Mouse (Mus musculus): ENCODE data around the gene Nup107. TPM values are rescaled to one million over a fixed set of nuclear protein-coding genes. Genes with fewer than 3 reads are reported as not detected.
"Not testable (repeated sequence)": the region's sequence is repeated elsewhere in the genome, so short reads cannot be mapped to it uniquely, and the experiment has no call there.

Gene Nup107
- total RNA-seq, 2 experiments from 2014 or later: 85.6 to 111 TPM

DNA sequence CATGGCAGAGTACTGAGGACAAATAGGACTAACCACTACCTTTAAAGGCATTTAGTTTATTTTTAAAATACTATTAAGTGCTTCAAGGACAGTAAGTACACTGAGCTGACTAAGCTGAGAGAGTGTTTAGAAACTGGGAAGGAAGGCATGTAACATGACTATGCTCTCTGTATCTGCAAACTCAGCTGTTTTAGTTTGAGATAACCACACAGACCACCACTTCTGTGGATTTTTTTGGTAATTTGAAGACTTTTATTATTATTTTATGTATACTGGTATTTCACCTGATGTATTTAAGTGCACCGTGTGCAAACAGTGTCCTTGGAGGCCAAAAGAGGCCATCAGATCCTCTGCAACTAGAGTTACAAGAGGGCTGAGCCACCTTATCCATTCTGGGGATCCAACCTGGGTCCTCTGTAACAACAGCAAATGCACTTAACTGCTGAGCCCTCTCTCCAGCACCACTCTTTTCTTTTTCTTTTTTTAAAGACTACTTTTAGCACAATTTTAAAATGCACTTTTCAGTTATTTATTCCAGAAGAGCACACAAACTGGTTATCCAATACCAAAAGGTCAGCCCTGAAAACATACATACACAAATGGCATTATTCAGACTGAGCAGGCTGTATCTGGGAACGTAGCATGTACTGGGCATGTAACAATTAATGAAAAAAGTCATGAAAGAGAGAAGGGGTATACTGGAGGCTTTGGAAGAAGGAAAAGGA lies 85.2 kb downstream of the Nup107 start:
- ATAC-seq (replicated peaks; ENCODE audit: poor library complexity): no peak

DNA sequence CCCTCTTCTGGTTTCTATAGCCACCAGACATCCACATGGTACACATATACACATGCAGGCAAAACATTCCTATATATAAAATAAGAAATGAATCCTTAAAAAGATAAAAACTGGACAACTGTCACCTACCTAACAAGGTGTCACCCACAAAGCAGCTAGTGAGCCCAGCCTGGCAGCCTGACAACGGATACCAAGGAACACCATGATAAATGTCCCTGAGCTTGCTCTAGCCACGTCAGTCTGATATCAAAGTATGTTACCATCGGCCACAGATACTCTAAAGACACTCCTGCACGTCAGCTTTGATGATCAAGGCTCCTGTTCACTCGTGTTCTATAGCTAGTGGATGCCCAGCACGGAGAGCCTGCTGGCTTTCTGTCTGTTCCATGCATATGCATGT lies 86.1 kb downstream of the Nup107 start:
- ATAC-seq (replicated peaks; ENCODE audit: poor library complexity): no peak

DNA sequence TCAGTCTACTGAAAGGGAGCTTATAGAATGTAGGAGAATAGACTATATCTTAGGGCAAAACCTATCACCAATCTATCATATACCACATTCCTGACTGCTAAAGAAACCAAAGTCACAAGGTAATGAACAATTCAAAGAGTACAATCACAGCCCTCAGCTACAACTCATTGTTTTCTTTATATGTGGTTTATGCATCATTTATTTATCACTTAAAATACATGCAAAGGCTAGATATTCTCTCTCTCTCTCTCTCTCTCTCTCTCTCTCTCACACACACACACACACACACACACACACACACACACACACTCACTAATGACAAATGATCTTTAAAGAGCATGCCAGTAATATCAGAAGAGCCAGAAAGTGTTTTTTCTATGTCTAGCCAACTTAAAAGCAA lies 86.7 kb downstream of the Nup107 start:
- ATAC-seq (replicated peaks; ENCODE audit: poor library complexity): no peak

DNA sequence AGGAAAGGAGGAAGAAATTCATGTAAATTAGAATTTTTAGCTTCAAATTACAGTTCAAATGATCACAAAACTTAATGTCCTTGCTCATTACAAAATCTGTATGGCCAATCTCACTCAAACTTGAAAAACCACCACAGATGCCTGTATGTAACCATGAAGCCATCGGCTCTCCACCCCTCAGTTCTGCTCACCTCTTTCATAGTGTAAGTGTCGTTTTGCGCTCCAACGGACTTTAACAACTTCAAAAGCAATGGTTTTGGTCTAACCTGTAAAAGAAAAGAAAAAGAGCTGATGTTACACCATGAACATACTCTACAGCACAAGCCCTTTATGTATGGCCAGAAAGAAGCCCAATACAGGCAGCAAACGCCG lies 87.6 kb downstream of the Nup107 start:
- no peak for ATAC-seq (replicated peaks; ENCODE audit: poor library complexity)

DNA sequence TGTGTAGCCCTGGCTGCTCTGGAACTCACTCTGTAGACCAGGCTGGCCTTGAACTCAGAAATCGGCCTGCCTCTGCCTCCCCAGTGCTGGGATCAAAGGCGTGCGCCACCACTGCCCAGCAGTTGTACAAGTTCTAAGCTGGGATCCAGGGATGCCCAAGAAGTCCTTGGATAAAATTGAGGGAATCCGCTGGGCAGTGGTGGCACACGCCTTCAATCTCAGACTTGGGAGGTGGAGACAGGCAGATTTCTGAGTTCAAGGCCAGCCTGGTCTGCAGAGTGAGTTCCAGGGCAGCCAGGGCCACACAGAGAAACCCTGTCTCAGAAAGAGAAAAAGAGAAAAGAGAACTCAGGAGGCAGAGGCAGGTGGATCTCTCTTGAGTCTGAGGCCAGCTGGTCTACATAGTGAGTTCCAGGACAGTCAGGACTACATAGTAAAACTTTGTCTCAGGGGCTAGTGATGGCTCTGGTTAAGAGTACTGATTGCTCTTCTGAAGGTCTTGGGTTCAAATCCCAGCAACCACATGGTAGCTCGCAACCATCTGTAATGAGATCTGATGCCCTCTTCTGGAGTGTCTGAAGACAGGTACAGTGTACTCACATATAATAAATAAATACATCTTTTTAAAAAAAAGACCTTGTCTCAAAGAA lies 88.1 kb downstream of the Nup107 start:
- ATAC-seq (replicated peaks; ENCODE audit: poor library complexity): not testable (repeated sequence)

DNA sequence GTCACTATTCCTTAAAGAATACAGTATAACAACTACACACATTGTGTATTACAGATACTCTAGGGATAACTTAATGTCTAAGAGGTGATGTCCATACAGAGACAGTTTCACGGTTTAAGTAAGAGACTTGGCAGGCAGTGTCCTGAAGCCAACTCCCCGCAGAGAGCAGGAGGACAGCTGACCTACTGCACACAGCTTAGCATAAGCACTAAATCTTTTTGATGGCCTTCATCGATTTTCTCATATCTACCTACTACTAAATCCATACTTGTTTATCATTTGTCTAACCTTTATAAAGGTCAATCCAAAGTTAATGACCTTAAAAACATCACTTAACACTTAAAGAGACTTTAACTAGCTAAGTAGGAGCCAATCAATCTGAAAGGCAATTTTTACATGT lies 89.0 kb downstream of the Nup107 start:
- no peak for ATAC-seq (replicated peaks; ENCODE audit: poor library complexity)

DNA sequence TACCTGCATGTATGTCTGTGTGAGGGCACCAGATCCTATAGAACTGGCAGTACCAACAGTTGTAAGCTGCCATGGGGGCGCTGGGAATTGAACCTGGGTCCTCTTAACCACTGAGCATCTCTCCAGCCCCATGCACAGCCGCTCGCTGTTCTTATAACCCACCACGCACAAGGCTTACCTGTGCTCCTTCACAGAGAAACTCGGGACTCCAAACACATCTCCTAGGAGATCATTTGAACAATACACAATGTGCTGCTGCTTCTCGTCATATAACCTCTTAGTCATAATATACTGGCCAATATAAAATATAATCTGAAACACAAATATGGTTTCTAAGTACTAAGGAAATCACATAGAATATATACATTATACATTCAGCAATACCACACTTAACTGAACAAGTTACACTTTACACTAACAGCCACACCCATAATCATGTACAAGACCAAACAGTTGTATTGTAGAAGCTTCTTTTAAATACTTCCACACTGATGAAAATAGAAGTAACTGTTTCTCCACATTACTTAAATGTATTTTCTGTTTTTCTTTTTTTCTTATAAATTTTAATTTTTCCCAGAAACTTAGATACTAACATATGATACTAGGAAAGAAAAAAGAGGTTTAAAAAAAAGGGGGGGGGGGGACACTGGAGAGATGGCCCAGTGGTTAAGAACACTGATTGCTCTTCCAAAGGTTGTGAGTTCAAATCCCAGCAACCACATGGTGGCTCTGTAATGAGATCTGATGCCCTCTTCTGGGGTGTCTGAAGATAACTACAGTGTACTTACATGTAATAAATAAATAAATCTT lies 90.3 kb downstream of the Nup107 start:
- no peak for ATAC-seq (replicated peaks; ENCODE audit: poor library complexity)

DNA sequence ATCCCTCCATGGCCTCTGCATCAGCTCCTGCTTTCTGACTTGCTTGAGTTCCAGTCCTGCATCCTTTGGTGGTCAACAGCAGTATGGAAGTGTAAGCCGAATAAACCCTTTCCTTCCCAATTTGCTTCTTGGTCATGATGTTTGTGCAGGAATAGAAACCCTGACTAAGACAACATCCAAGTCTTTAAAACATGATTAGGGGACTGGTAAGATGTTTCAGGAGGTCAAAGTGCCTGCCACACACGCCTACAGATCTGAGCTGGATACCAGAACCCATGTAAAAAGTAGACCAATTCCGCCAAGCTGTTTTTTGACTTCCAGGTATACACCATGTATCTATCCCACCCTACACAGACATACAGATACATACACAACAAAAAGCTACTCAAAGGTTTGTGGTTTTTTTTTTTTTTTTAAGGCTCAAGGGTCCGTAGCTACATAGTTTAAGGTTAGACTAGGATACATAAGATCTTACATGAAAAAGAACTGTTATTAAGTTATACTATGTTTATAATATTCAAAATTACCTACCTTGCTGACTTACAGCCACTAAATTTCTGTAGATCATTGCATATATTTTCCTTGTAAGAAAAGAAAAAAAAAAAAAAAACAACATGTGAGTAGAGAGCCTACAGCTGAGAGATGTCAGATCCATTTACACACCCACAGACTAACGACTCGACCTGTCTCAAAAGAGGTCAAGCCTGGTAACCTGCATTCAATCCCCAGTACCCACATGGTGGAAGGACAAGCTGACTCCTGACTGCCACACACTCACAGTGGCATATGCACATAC lies 91.3 kb downstream of the Nup107 start:
- ATAC-seq (replicated peaks; ENCODE audit: poor library complexity): no peak

Other genes with a start within 250 kb of the Nup107 start
- not detected in 2 replicates for gene Cpm, start 163.2 kb downstream of the Nup107 start, total RNA-seq (2015)
- gene Cpm, start 163.2 kb downstream of the Nup107 start, total RNA-seq (2017): 0.17 TPM in 1 of 2 replicates, not detected in the other
- 68.6 and 74.8 TPM in 2 replicates for gene Mdm2, start 81.9 kb downstream of the Nup107 start, total RNA-seq (2015)
- 44.0 and 63.1 TPM in 2 replicates for gene Mdm2, start 81.9 kb downstream of the Nup107 start, total RNA-seq (2017)
- 7.8 and 16.0 TPM in 2 replicates for gene Slc35e3, start 46.3 kb downstream of the Nup107 start, total RNA-seq (2015)
- 9.0 and 14.0 TPM in 2 replicates for gene Slc35e3, start 46.3 kb downstream of the Nup107 start, total RNA-seq (2017)
- gene Rap1b, start 53.3 kb upstream of the Nup107 start, total RNA-seq (2015): 215 and 244 TPM in 2 replicates
- gene Rap1b, start 53.3 kb upstream of the Nup107 start, total RNA-seq (2017): 84.2 and 95.6 TPM in 2 replicates